Mouse (Mus musculus) heart, embryonic 11.5 days (tissue): ENCODE measurements around the gene Gpr158. TPM values are rescaled to one million over a fixed set of nuclear protein-coding genes. Genes with fewer than 3 reads are reported as not detected.

Source experiments
- ATAC-seq: fragments of 200-750 bp; cut with Nextera tagmentation; replicated peaks from 2 replicates; pipeline ENCODE4 v1.8.0; 2017; ENCODE audit warnings: moderate library complexity; ENCODE audit not compliant: insufficient number of reproducible peaks, low FRiP score, low TSS enrichment
- H3K27ac ChIP-seq: fragments of 300-500 bp; sonication (generic); 2 replicates; pipeline ENCODE4 v1.5.1; 2014; ENCODE audit warnings: mild to moderate bottlenecking, low read depth, low read length
- H3K27me3 ChIP-seq: fragments of 300-500 bp; sonication (generic); 2 replicates; pipeline ENCODE4 v1.6.1; 2014; ENCODE audit warnings: mild to moderate bottlenecking, low read length, mixed read lengths; ENCODE audit not compliant: control insufficient read depth, insufficient read depth
- H3K36me3 ChIP-seq: fragments of 300-500 bp; sonication (generic); 2 replicates; pipeline ENCODE4 v1.6.1; 2014; ENCODE audit warnings: mild to moderate bottlenecking, low read length, moderate library complexity, mixed read lengths; ENCODE audit not compliant: control insufficient read depth, insufficient read depth
- H3K4me1 ChIP-seq: fragments of 300-500 bp; sonication (generic); 2 replicates; pipeline ENCODE4 v1.6.1; 2014; ENCODE audit warnings: low read length; ENCODE audit not compliant: control insufficient read depth, insufficient read depth
- H3K4me2 ChIP-seq: fragments of 300-500 bp; sonication (generic); 2 replicates; pipeline ENCODE4 v1.6.1; 2014; ENCODE audit warnings: mild to moderate bottlenecking, moderate library complexity
- H3K4me3 ChIP-seq: fragments of 300-500 bp; sonication (generic); 2 replicates; pipeline ENCODE4 v1.5.1; 2014; ENCODE audit warnings: low read depth, low read length
- H3K9ac ChIP-seq: fragments of 300-500 bp; sonication (generic); 2 replicates; pipeline ENCODE4 v1.6.1; 2014; ENCODE audit warnings: mild to moderate bottlenecking, low read depth, low read length, moderate library complexity
- H3K9me3 ChIP-seq: fragments of 300-500 bp; sonication (generic); replicated peaks from 2 replicates; pipeline ENCODE4 v1.6.1; 2016; ENCODE audit warnings: low read length; ENCODE audit not compliant: control insufficient read depth
- WGBS: fragments of 180-500 bp; shearing (Covaris S2); extraction: QIAGEN DNeasy Blood & Tissue Kit; methylation state at CpG from one replicate; pipeline ENCODE4 v1.1.7; 2014; ENCODE audit not compliant: insufficient replicate concordance; 5-methylcytosine and 5-hydroxymethylcytosine counted together
- polyA plus RNA-seq: library from polyadenylated mRNA; unstranded; fragments of >200 nt; fragmentation: Nextera tagmentation; extraction: Ambion mirVana; gene quantifications from 2 replicates; pipeline ENCODE4 v1.2.1, GENCODE M21; 2014

Gene Gpr158
- polyA plus RNA-seq, 1 experiment from 2014 or later, result not detected

- Histone ChIP-seq H3K4me1 (no peaks in the 10 kb centered on the region), H3K4me3 (no peak overlapping the region), H3K36me3 (no peaks in the 10 kb centered on the region), H3K9me3 (no peaks in the 10 kb centered on the region), H3K27ac (no peak overlapping the region), H3K27me3 (no peaks in the 10 kb centered on the region), H3K9ac (no peak overlapping the region), H3K4me2 (no peak overlapping the region)
- ATAC-seq, result no peak
- 78% methylated on average over 2 of the region's 2 CpGs for WGBS
These were observed 309.4 kb downstream of the Gpr158 start for GRCm38 (mm10) chr2:21676839-21677123.

GRCm38 (mm10) chr2:21680735-21681270 lies 313.5 kb downstream of the Gpr158 start:
- Histone ChIP-seq H3K9me3 (no peaks in the 10 kb centered on the region), H3K4me1 (no peaks in the 10 kb centered on the region), H3K4me3 (no peak overlapping the region), H3K9ac (no peak overlapping the region), H3K27ac (no peak overlapping the region), H3K36me3 (no peaks in the 10 kb centered on the region), H3K27me3 (no peaks in the 10 kb centered on the region), H3K4me2 (no peak overlapping the region)
- ATAC-seq, result no peak
- 73% methylated on average over 1 of the region's 1 CpGs for WGBS

GRCm38 (mm10) chr2:21684736-21685135 lies 317.4 kb downstream of the Gpr158 start:
- Histone ChIP-seq H3K36me3 (no peaks in the 10 kb centered on the region), H3K27ac (no peak overlapping the region), H3K9ac (no peak overlapping the region), H3K9me3 (no peaks in the 10 kb centered on the region), H3K4me1 (no peaks in the 10 kb centered on the region), H3K27me3 (no peaks in the 10 kb centered on the region), H3K4me2 (no peak overlapping the region), H3K4me3 (no peak overlapping the region)
- ATAC-seq, result no peak
- WGBS, result 73% methylated on average over 3 of the region's 3 CpGs

GRCm38 (mm10) chr2:21693128-21693527 lies 325.8 kb downstream of the Gpr158 start:
- Histone ChIP-seq H3K4me2 (no peak overlapping the region), H3K4me3 (no peak overlapping the region), H3K4me1 (no peaks in the 10 kb centered on the region), H3K9me3 (no peaks in the 10 kb centered on the region), H3K27ac (no peak overlapping the region), H3K36me3 (no peaks in the 10 kb centered on the region), H3K27me3 (no peaks in the 10 kb centered on the region), H3K9ac (no peak overlapping the region)
- ATAC-seq, result no peak
- 76% methylated on average over 9 of the region's 9 CpGs for WGBS

GRCm38 (mm10) chr2:21693807-21694594 lies 326.7 kb downstream of the Gpr158 start:
- Histone ChIP-seq H3K27me3 (no peaks in the 10 kb centered on the region), H3K9me3 (no peaks in the 10 kb centered on the region), H3K4me1 (no peaks in the 10 kb centered on the region), H3K4me2 (no peak overlapping the region), H3K4me3 (no peak overlapping the region), H3K36me3 (no peaks in the 10 kb centered on the region), H3K27ac (no peak overlapping the region), H3K9ac (no peak overlapping the region)
- 65% methylated on average over 5 of the region's 5 CpGs for WGBS
- no peak for ATAC-seq

- WGBS, result 80% methylated on average over 4 of the region's 4 CpGs
- H3K4me2 ChIP-seq, result no peak overlapping the region
- no peak for ATAC-seq
These were observed 360.7 kb downstream of the Gpr158 start for GRCm38 (mm10) chr2:21728075-21728474.

GRCm38 (mm10) chr2:21783721-21784120 lies 416.4 kb downstream of the Gpr158 start:
- no peak overlapping the region for H3K4me3 ChIP-seq
- H3K36me3 ChIP-seq, result no peaks in the 10 kb centered on the region
- H3K4me1 ChIP-seq, result no peaks in the 10 kb centered on the region
- 81% methylated on average over 2 of the region's 2 CpGs for WGBS
- H3K9me3 ChIP-seq, result no peaks in the 10 kb centered on the region
- H3K4me2 ChIP-seq, result no peak overlapping the region
- no peaks in the 10 kb centered on the region for H3K27me3 ChIP-seq
- H3K9ac ChIP-seq, result no peak overlapping the region
- no peak for ATAC-seq
- H3K27ac ChIP-seq, result no peak overlapping the region

More at GRCm38 (mm10) chr2:21728075-21728474, 360.7 kb downstream of the Gpr158 start:
- Histone ChIP-seq H3K36me3 (no peaks in the 10 kb centered on the region), H3K9ac (no peak overlapping the region), H3K9me3 (no peaks in the 10 kb centered on the region), H3K4me1 (no peaks in the 10 kb centered on the region), H3K27ac (no peak overlapping the region), H3K27me3 (no peaks in the 10 kb centered on the region), H3K4me3 (no peak overlapping the region)

GRCm38 (mm10) chr2:21793156-21793555 lies 425.8 kb downstream of the Gpr158 start:
- Histone ChIP-seq H3K27ac (no peak overlapping the region), H3K36me3 (no peaks in the 10 kb centered on the region), H3K27me3 (no peaks in the 10 kb centered on the region), H3K4me1 (no peaks in the 10 kb centered on the region), H3K9ac (no peak overlapping the region), H3K9me3 (no peaks in the 10 kb centered on the region), H3K4me3 (no peak overlapping the region), H3K4me2 (no peak overlapping the region)
- no peak for ATAC-seq
- 49% methylated on average over 2 of the region's 2 CpGs for WGBS

GRCm38 (mm10) chr2:21799616-21800015 lies 432.3 kb downstream of the Gpr158 start:
- WGBS, result 70% methylated on average over 3 of the region's 3 CpGs
- Histone ChIP-seq H3K9ac (no peak overlapping the region), H3K36me3 (no peaks in the 10 kb centered on the region), H3K9me3 (no peaks in the 10 kb centered on the region), H3K4me3 (no peak overlapping the region), H3K27ac (no peak overlapping the region), H3K4me1 (no peaks in the 10 kb centered on the region), H3K4me2 (no peak overlapping the region), H3K27me3 (no peaks in the 10 kb centered on the region)
- ATAC-seq, result no peak
